Mouse (Mus musculus): ENCODE data around the gene Ubqln1. TPM values are rescaled to one million over a fixed set of nuclear protein-coding genes. Genes with fewer than 3 reads are reported as not detected.

Gene Ubqln1
- polyA plus RNA-seq, 1 experiment: 118 TPM

GRCm38 (mm10) chr13:58181607-58182551 is 33.6 kb downstream of the Ubqln1 start:
- no peak overlapping the region for H3K4me3 ChIP-seq (ENCODE audit: low read depth, low read length)
- peaks cover 46% of the 10 kb centered on the region for H3K36me3 ChIP-seq (ENCODE audit: control insufficient read depth, insufficient read depth, low read length)
- no peaks in the 10 kb centered on the region for H3K27me3 ChIP-seq (ENCODE audit: control insufficient read depth, insufficient read depth, low read length)
- TF ChIP-seq CTCF (IDR thresholded peaks at IDR 0.05; ENCODE audit: extremely low read depth, insufficient read length, insufficient replicate concordance, low read depth, low read length) (no peak), POLR2A (IDR thresholded peaks at IDR 0.05; ENCODE audit: low read depth, low read length) (no peak)
- H3K4me1 ChIP-seq (ENCODE audit: control insufficient read depth, insufficient read depth, insufficient read length, low read length): peaks cover 9% of the 10 kb centered on the region; the same call in 1 of the 2 replicates
- 37% methylated on average over 14 of the region's 14 CpGs for WGBS
- peak overlapping the region; percentile 95 for H3K27ac ChIP-seq (ENCODE audit: insufficient read depth, low read depth, low read length)

GRCm38 (mm10) chr13:58177511-58178208 is 37.8 kb downstream of the Ubqln1 start:
- peaks cover 5% of the 10 kb centered on the region; the same call in 1 of the 2 replicates for H3K4me1 ChIP-seq (ENCODE audit: control insufficient read depth, insufficient read depth, insufficient read length, low read length)
- TF ChIP-seq CTCF (IDR thresholded peaks at IDR 0.05; ENCODE audit: extremely low read depth, insufficient read length, insufficient replicate concordance, low read depth, low read length) (no peak), POLR2A (IDR thresholded peaks at IDR 0.05; ENCODE audit: low read depth, low read length) (no peak)

GRCm38 (mm10) chr13:58176105-58176504 is 39.3 kb downstream of the Ubqln1 start:
- no peaks in the 10 kb centered on the region for H3K4me1 ChIP-seq (ENCODE audit: control insufficient read depth, insufficient read depth, insufficient read length, low read length)
- peaks cover 42% of the 10 kb centered on the region for H3K36me3 ChIP-seq (ENCODE audit: control insufficient read depth, insufficient read depth, low read length)
- TF ChIP-seq POLR2A (IDR thresholded peaks at IDR 0.05; ENCODE audit: low read depth, low read length) (no peak), CTCF (IDR thresholded peaks at IDR 0.05; ENCODE audit: extremely low read depth, insufficient read length, insufficient replicate concordance, low read depth, low read length) (no peak)
- no peak overlapping the region for H3K4me3 ChIP-seq (ENCODE audit: low read depth, low read length)
- H3K27ac ChIP-seq (ENCODE audit: insufficient read depth, low read depth, low read length): 0 out of 2 replicates have a peak overlapping the region, but pooled peaks have one; percentile 32
- H3K27me3 ChIP-seq (ENCODE audit: control insufficient read depth, insufficient read depth, low read length): no peaks in the 10 kb centered on the region
- 34% methylated on average over 3 of the region's 3 CpGs for WGBS

More at GRCm38 (mm10) chr13:58177511-58178208, 37.8 kb downstream of the Ubqln1 start:
- 78% methylated on average over 9 of the region's 9 CpGs for WGBS
- H3K27me3 ChIP-seq (ENCODE audit: control insufficient read depth, insufficient read depth, low read length): no peaks in the 10 kb centered on the region
- H3K27ac ChIP-seq (ENCODE audit: insufficient read depth, low read depth, low read length): no peak overlapping the region
- H3K36me3 ChIP-seq (ENCODE audit: control insufficient read depth, insufficient read depth, low read length): peaks cover 41% of the 10 kb centered on the region
- no peak overlapping the region for H3K4me3 ChIP-seq (ENCODE audit: low read depth, low read length)

GRCm38 (mm10) chr13:58168119-58168518 is 47.3 kb downstream of the Ubqln1 start:
- Histone ChIP-seq H3K27me3 (ENCODE audit: control insufficient read depth, insufficient read depth, low read length) (no peaks in the 10 kb centered on the region), H3K36me3 (ENCODE audit: control insufficient read depth, insufficient read depth, low read length) (peaks cover 21% of the 10 kb centered on the region), H3K4me3 (ENCODE audit: low read depth, low read length) (no peak overlapping the region), H3K27ac (ENCODE audit: insufficient read depth, low read depth, low read length) (no peak overlapping the region), H3K4me1 (ENCODE audit: control insufficient read depth, insufficient read depth, insufficient read length, low read length) (no peaks in the 10 kb centered on the region)
- TF ChIP-seq POLR2A (IDR thresholded peaks at IDR 0.05; ENCODE audit: low read depth, low read length) (no peak), CTCF (IDR thresholded peaks at IDR 0.05; ENCODE audit: extremely low read depth, insufficient read length, insufficient replicate concordance, low read depth, low read length) (no peak)

GRCm38 (mm10) chr13:58163343-58163742 is 52.1 kb downstream of the Ubqln1 start:
- 92% methylated on average over 12 of the region's 12 CpGs for WGBS
- no peak for TF ChIP-seq POLR2A (IDR thresholded peaks at IDR 0.05; ENCODE audit: low read depth, low read length)
- TF ChIP-seq CTCF (IDR thresholded peaks at IDR 0.05; ENCODE audit: extremely low read depth, insufficient read length, insufficient replicate concordance, low read depth, low read length): no peak
- no peaks in the 10 kb centered on the region for H3K27me3 ChIP-seq (ENCODE audit: control insufficient read depth, insufficient read depth, low read length)
- no peaks in the 10 kb centered on the region for H3K4me1 ChIP-seq (ENCODE audit: control insufficient read depth, insufficient read depth, insufficient read length, low read length)
- H3K4me3 ChIP-seq (ENCODE audit: low read depth, low read length): no peak overlapping the region
- no peak overlapping the region for H3K27ac ChIP-seq (ENCODE audit: insufficient read depth, low read depth, low read length)
- peaks cover 38% of the 10 kb centered on the region for H3K36me3 ChIP-seq (ENCODE audit: control insufficient read depth, insufficient read depth, low read length)

GRCm38 (mm10) chr13:58160761-58161160 is 54.7 kb downstream of the Ubqln1 start:
- no peak for TF ChIP-seq CTCF (IDR thresholded peaks at IDR 0.05; ENCODE audit: extremely low read depth, insufficient read length, insufficient replicate concordance, low read depth, low read length)
- TF ChIP-seq POLR2A (IDR thresholded peaks at IDR 0.05; ENCODE audit: low read depth, low read length): no peak
- H3K36me3 ChIP-seq (ENCODE audit: control insufficient read depth, insufficient read depth, low read length): peaks cover 37% of the 10 kb centered on the region
- H3K27me3 ChIP-seq (ENCODE audit: control insufficient read depth, insufficient read depth, low read length): no peaks in the 10 kb centered on the region
- WGBS: 95% methylated on average over 15 of the region's 15 CpGs
- no peak overlapping the region for H3K27ac ChIP-seq (ENCODE audit: insufficient read depth, low read depth, low read length)
- H3K4me3 ChIP-seq (ENCODE audit: low read depth, low read length): no peak overlapping the region
- 0 out of 2 replicates have a peak, but pooled peaks cover 2% of the 10 kb centered on the region for H3K4me1 ChIP-seq (ENCODE audit: control insufficient read depth, insufficient read depth, insufficient read length, low read length)
